Mouse (Mus musculus): ENCODE data around the gene Clk1.

DNA sequence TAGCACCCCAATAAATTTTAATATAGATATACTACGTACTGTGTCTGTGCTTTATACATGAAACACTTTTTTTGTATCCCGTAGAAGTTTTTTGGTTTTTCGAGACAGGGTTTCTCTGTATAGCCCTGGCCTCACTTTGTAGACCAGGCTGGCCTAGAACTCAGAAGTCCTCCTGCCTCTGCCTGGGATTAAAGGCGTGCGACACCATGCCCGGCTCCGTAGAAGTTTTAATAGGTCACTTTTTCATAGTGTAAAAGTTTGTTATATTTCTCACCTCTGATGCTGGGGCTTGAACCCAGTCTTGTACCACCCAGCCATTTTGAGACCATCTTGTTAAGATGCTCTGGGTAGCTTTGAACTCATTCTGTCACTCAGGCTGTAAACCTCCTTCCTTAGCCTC, 16.5 kb downstream of the Clk1 start:
- TF ChIP-seq CTCF (IDR thresholded peaks at IDR 0.05; ENCODE audit: low read depth) (no peak), EP300 (IDR thresholded peaks at IDR 0.05; ENCODE audit: low read depth) (no peak)
